Mouse (Mus musculus) kidney, embryonic 16.5 days (tissue): Measurements from ENCODE around the gene Epn1. TPM values are rescaled to one million over a fixed set of nuclear protein-coding genes. Genes with fewer than 3 reads are reported as not detected.

Experiments used
- ATAC-seq: fragments of 200-750 bp; cut with Nextera tagmentation; 2 replicates; pipeline ENCODE4 v1.8.0; 2017; ENCODE audit warnings: moderate TSS enrichment; ENCODE audit not compliant: low FRiP score, low TSS enrichment
- H3K27ac ChIP-seq: fragments of 300-500 bp; sonication (generic); 2 replicates; pipeline ENCODE4 v1.5.1; 2014; ENCODE audit warnings: low read length
- H3K27me3 ChIP-seq: fragments of 300-500 bp; sonication (generic); 2 replicates; pipeline ENCODE4 v1.6.1; 2014; ENCODE audit warnings: low read length, control low read depth, mixed read lengths; ENCODE audit not compliant: insufficient read depth
- H3K36me3 ChIP-seq: fragments of 300-500 bp; sonication (generic); 2 replicates; pipeline ENCODE4 v1.6.1; 2014; ENCODE audit warnings: low read length, control low read depth, mixed read lengths; ENCODE audit not compliant: insufficient read depth
- H3K4me1 ChIP-seq: fragments of 300-500 bp; sonication (generic); 2 replicates; pipeline ENCODE4 v1.6.1; 2014; ENCODE audit warnings: low read length, control low read depth, mixed read lengths; ENCODE audit not compliant: insufficient read depth
- H3K4me2 ChIP-seq: fragments of 300-500 bp; sonication (generic); replicated peaks from 2 replicates; pipeline ENCODE4 v1.6.1; 2014; ENCODE audit warnings: low read depth, low read length
- H3K4me3 ChIP-seq: fragments of 300-500 bp; sonication (generic); 2 replicates; pipeline ENCODE4 v1.5.1; 2014; ENCODE audit warnings: mild to moderate bottlenecking, low read length
- H3K9ac ChIP-seq: fragments of 300-500 bp; sonication (generic); replicated peaks from 2 replicates; pipeline ENCODE4 v1.6.1; 2014; ENCODE audit warnings: low read length
- H3K9me3 ChIP-seq: fragments of 300-500 bp; sonication (generic); 2 replicates; pipeline ENCODE4 v1.6.1; 2016; ENCODE audit warnings: low read length, control low read depth
- WGBS: fragments of 180-500 bp; shearing (Covaris S2); extraction: QIAGEN DNeasy Blood & Tissue Kit; methylation state at CpG from one replicate; pipeline ENCODE4 v1.1.7; 2014; 5-methylcytosine and 5-hydroxymethylcytosine counted together
- polyA plus RNA-seq: library from polyadenylated mRNA; unstranded; fragments of >200 nt; fragmentation: Nextera tagmentation; extraction: Ambion mirVana; gene quantifications from 2 replicates; pipeline ENCODE4 v1.2.1, GENCODE M21; 2015

Epn1 gene
- polyA plus RNA-seq, 1 experiment from 2014 or later = 66.6 TPM

DNA sequence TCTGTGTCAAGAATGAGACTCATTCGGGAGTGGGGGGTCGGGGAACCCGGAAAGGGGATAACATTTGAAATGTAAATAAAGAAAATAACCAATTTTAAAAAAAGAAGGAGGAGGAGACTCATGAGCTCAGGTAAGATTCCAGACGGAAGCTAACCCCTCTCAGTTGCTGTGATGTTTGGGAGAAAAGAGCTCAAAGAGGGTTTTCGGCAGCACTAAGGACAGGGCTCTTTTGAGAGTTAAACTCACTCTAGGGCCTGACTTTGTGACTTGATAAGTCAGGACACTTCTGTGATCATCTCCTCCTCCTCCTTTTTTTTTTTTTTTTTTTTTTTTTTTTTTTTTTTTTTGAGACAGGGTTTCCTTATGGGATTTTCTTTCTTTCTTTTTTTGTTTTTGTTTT lies 41.1 kb upstream of the Epn1 start:
- Histone ChIP-seq H3K27ac (peak overlapping the region; percentile 99), H3K36me3 (peaks cover 30% of the 10 kb centered on the region), H3K9me3 (peaks cover 6% of the 10 kb centered on the region; the same call in 1 of the 2 replicates), H3K9ac (peak overlapping the region; percentile 95), H3K27me3 (no peaks in the 10 kb centered on the region), H3K4me1 (peaks cover 16% of the 10 kb centered on the region; the same call in 1 of the 2 replicates), H3K4me2 (peak overlapping the region; percentile 48), H3K4me3 (peak overlapping the region; percentile 81)
- no peak for ATAC-seq
- WGBS = 27% methylated on average over 5 of the region's 5 CpGs

DNA sequence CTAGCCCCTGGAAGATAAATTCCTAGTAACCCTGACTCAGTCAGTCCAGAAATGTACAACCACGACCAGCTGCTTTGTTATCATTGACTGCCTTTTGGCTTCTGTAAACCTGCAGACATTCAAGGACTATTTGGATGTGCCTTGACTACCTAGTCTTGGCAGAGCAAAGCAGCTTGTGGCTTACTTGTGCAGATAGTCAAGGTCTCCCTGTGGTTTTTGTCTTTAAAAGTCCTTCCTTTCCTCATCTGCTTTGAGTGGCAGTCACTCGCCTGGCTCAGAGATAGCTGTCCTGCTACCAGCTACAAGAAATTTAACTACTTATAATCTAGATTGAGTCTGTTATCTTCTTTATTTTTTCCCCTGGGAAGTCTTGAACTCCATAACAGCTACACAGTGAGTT lies 35.1 kb upstream of the Epn1 start:
- H3K4me2 ChIP-seq = no peak overlapping the region
- WGBS = 79% methylated on average over 2 of the region's 2 CpGs

GRCm38 (mm10) chr7:5046112-5046511 lies 33.9 kb upstream of the Epn1 start:
- Histone ChIP-seq H3K9me3 (no peaks in the 10 kb centered on the region), H3K9ac (no peak overlapping the region), H3K4me3 (no peak overlapping the region), H3K4me2 (no peak overlapping the region), H3K27ac (no peak overlapping the region), H3K27me3 (no peaks in the 10 kb centered on the region), H3K4me1 (peaks cover 8% of the 10 kb centered on the region), H3K36me3 (peaks cover 3% of the 10 kb centered on the region)
- WGBS = 64% methylated on average over 2 of the region's 2 CpGs
- no peak for ATAC-seq

More for the DNA sequence above, 35.1 kb upstream of the Epn1 start:
- Histone ChIP-seq H3K4me1 (no peaks in the 10 kb centered on the region), H3K9ac (no peak overlapping the region), H3K4me3 (no peak overlapping the region), H3K27ac (no peak overlapping the region), H3K27me3 (no peaks in the 10 kb centered on the region), H3K9me3 (no peaks in the 10 kb centered on the region), H3K36me3 (peaks cover 4% of the 10 kb centered on the region)
- ATAC-seq = no peak

GRCm38 (mm10) chr7:5047313-5047712 lies 32.7 kb upstream of the Epn1 start:
- Histone ChIP-seq H3K9me3 (no peaks in the 10 kb centered on the region), H3K9ac (no peak overlapping the region), H3K27ac (no peak overlapping the region), H3K4me2 (no peak overlapping the region), H3K4me3 (no peak overlapping the region), H3K4me1 (peaks cover 11% of the 10 kb centered on the region), H3K36me3 (no peaks in the 10 kb centered on the region), H3K27me3 (peaks cover 4% of the 10 kb centered on the region; the same call in 1 of the 2 replicates)
- whole genome bisulfite sequencing = 33% methylated on average over 2 of the region's 2 CpGs
- no peak for ATAC-seq

DNA sequence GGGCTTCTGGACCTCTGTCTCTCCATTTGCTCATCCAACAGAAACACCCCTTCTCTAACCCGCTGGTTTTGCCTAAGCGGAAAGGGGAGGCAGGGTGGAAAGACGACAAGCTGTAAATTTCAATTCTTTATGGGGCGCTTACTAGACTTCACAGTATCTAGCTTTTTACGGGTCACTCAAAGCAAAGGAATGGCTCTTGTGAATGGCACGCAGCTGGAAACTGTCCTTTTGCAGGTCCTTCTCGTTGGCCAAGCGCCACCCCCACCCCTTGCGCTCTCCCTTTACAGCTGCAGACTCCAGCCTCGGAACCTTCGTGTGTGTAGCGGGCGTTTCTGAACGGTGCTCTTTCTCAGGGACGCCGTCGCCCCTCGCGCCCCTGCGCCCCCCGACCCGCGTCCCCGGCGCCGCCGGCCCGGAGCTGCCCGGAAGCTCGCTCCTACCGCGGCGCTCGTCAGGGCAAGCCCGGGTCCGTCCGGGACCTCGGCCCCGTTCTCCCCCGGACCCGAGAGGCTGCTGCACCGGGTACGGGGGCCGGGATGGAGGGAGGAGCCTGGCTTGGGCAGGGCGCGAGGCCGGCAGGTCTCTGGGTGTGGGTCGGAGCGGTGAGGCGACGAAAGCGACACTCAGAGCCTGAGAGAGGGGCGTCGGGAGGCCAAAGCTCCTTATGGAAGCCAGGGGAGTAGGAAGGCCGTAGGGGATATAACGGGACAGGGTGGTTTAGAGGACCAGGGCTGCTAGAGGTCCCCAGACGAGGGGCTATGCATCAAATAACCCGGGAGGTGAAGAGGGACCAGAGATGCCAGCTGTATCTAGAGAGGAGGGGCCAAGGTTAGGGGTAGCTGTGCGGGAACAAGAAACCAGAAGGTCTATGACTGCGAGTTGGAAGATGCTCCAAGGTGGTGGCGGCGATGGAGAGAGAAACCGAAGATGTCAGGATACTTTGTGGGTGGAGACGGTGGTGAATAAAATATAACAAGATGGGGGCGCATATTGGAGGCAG lies 28.5 kb upstream of the Epn1 start, which contains the start of gene Zfp580:
TSS of gene Zfp580 (plus strand) at position 346 of the 1,000 bp plus-strand sequence.
- Histone ChIP-seq H3K4me1 (peaks cover 30% of the 10 kb centered on the region), H3K4me3 (peak within 1 kb of the TSS; percentile 75), H3K9ac (peak within 1 kb of the TSS; percentile 90), H3K4me2 (peak within 1 kb of the TSS; percentile 93), H3K9me3 (no peaks in the 10 kb centered on the region), H3K27me3 (peaks cover 41% of the 10 kb centered on the region), H3K27ac (peak within 1 kb of the TSS; percentile 90), H3K36me3 (no peaks in the 10 kb centered on the region)
- peak; percentile 82 for ATAC-seq
- under 1% methylated on average over 65 of the region's 65 CpGs for WGBS

DNA sequence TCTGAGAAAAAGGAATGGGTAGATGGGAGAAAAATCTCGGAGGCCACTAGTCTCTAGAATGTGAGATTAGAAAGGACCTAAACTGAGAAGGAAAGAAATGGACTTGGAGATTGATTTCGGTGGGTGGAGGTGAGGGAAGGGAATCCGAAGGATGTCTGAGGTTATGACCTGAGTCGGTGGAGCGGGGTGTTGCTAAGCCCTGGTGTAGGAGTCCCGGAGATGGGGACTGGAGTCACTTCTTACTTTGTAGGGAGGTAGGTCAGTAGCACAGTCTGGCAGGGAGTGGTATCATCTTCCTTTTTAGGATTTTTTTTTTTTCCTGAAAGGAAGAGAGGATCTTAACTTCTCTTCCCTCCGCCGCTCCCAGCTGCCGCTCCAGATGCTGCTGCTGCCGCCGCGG lies 27.6 kb upstream of the Epn1 start:
- peak overlapping the region; percentile 30; the same call in 1 of the 2 replicates for H3K27ac ChIP-seq
- peaks cover 47% of the 10 kb centered on the region for H3K27me3 ChIP-seq

DNA sequence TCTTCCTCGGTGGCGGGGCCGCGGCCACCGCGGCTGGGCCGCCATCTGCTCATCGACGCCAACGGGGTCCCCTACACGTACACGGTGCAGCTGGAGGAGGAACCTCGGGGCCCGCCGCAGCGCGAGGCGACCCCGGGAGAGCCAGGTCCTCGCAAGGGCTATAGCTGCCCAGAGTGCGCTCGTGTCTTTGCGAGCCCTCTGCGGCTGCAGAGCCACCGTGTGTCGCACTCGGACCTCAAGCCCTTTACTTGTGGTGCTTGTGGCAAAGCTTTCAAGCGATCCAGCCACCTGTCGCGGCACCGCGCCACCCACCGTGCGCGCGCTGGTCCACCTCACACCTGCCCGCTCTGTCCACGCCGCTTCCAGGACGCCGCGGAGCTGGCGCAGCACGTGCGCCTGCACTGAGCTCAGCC lies 27.1 kb upstream of the Epn1 start:
- no peak for ATAC-seq
- Histone ChIP-seq H3K9ac (peak overlapping the region; percentile 90), H3K4me1 (peaks cover 43% of the 10 kb centered on the region), H3K4me2 (peak overlapping the region; percentile 93), H3K27ac (peak overlapping the region; percentile 30; the same call in 1 of the 2 replicates), H3K36me3 (no peaks in the 10 kb centered on the region), H3K27me3 (peaks cover 52% of the 10 kb centered on the region), H3K4me3 (peak overlapping the region; percentile 75), H3K9me3 (no peaks in the 10 kb centered on the region)
- WGBS = 3% methylated on average over 40 of the region's 45 CpGs

More for the DNA sequence above, 27.6 kb upstream of the Epn1 start:
- H3K9me3 ChIP-seq = no peaks in the 10 kb centered on the region
- H3K4me2 ChIP-seq = peak overlapping the region; percentile 93
- peak overlapping the region; percentile 75 for H3K4me3 ChIP-seq
- H3K36me3 ChIP-seq = no peaks in the 10 kb centered on the region
- H3K9ac ChIP-seq = peak overlapping the region; percentile 90
- WGBS = 2% methylated on average over 11 of the region's 12 CpGs
- ATAC-seq = no peak
- H3K4me1 ChIP-seq = peaks cover 38% of the 10 kb centered on the region

DNA sequence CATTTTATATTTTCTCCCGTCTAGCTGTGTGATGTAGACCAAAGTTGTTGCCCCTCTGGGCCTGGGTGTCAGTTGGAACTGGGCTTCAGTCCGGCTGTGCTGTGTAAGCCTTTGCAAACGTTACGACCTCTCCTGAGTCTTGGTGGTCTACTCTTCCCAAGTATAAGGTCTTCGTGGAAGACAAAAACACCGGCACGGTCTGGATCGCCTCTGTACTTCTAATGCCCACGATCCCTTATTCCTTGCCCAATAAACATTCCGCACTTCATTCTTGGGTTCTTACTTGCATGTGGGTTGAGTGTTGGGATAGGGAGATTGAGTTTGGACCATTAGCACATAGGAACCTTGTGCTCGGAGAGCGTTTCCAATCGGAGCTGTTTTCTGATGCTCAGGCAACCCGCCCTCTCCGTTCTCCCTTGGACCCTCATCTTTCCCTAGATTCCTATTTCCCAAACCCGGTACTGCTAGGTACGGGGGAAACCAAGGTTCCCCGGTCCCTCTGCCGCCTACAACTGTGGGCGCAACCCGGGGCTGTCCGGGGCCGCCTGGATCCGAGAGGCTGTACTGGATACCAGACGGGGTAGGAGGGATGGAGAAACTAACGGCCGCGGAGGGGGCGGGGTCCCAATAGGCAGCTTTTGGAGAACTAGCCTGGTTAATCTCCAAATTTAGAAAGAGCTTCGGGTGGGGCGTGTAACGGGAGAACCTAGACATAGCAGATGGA lies 26.4 kb upstream of the Epn1 start:
- Histone ChIP-seq H3K9ac (peak overlapping the region; percentile 90), H3K27me3 (peaks cover 52% of the 10 kb centered on the region)
- WGBS = 6% methylated on average over 32 of the region's 32 CpGs

DNA sequence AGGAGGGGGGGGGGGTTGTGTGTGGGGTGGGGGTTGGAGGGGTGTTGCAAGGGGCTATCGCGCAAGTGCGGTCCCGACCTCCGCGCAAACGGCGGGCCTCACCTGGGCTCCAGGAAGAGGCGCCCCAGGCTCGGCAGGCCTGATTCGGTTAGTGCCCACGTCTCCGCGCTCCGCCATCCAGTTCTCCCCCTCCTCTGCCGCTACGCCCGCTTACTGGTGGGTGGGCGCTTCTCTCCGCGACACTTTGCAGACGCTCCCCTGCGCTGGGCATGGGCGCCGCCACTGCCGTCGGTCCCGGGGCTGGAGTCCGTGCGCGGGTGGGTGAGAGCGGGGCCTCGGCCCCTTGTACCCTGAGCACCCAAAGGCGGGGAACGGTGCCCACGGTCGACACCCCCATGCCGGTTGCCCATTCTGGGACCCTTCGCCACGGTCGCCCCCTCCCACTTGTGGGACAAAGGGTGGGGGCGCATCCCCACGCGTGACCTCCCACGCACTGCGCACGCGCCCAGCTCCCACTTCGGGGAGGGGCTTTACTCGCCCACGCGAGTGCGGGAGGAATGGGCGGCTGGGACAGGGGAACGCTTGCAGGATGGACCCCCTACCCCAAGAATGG lies 23.3 kb upstream of the Epn1 start:
- Histone ChIP-seq H3K9me3 (no peaks in the 10 kb centered on the region), H3K27ac (peak overlapping the region; percentile 38; the same call in 1 of the 2 replicates), H3K9ac (peak overlapping the region; percentile 86), H3K4me3 (peak overlapping the region; percentile 62), H3K4me2 (peak overlapping the region; percentile 89), H3K27me3 (peaks cover 52% of the 10 kb centered on the region), H3K4me1 (peaks cover 47% of the 10 kb centered on the region), H3K36me3 (no peaks in the 10 kb centered on the region)
- ATAC-seq = 0 out of 2 replicates have a peak, but pooled peaks have one; percentile 0
- WGBS = under 1% methylated on average over 55 of the region's 55 CpGs

More for the DNA sequence above, 26.4 kb upstream of the Epn1 start:
- Histone ChIP-seq H3K4me3 (peak overlapping the region; percentile 75), H3K9me3 (no peaks in the 10 kb centered on the region), H3K4me2 (peak overlapping the region; percentile 93), H3K4me1 (peaks cover 43% of the 10 kb centered on the region), H3K27ac (no peak overlapping the region), H3K36me3 (no peaks in the 10 kb centered on the region)
- no peak for ATAC-seq
